Mouse (Mus musculus) layer of hippocampus, postnatal 14 days (tissue): ENCODE data around the gene Tmem106b. TPM values are rescaled to one million over a fixed set of nuclear protein-coding genes. Genes with fewer than 3 reads are reported as not detected.

ENCODE experiments used
- total RNA-seq, 2 experiments: library from RNA; stranded (reverse); gene quantifications; 2 replicates each; pipeline ENCODE4 v1.2.3; 2021

The Tmem106b gene
- total RNA-seq, 2 experiments from 2014 or later = 156 to 164 TPM

Other genes starting within 250 kb of the Tmem106b start
- under 1 TPM in 1 of 2 experiments, not detected in 1; 0.07 TPM for gene Vwde, start 155.2 kb downstream of the Tmem106b start, total RNA-seq